Mouse (Mus musculus): ENCODE results near the gene Hexa.

The Hexa gene

GRCm38 (mm10) chr9:59553719-59554118 is 14.4 kb downstream of the Hexa start:
- in situ Hi-C loops (cut with MboI), result no loop called here

GRCm38 (mm10) chr9:59565600-59565999 is 26.3 kb downstream of the Hexa start:
- in situ Hi-C loops (cut with MboI), result no loop called here

GRCm38 (mm10) chr9:59567111-59567510 is 27.8 kb downstream of the Hexa start:
- in situ Hi-C loops (cut with MboI), result no loop called here

- in situ Hi-C loops (cut with MboI), result no loop called here
Measured at GRCm38 (mm10) chr9:59571852-59572251, 32.5 kb downstream of the Hexa start.

- in situ Hi-C loops (cut with MboI), result no loop called here
Measured at GRCm38 (mm10) chr9:59577401-59577800, 38.1 kb downstream of the Hexa start.

- in situ Hi-C loops (cut with MboI), result no loop called here
Measured at GRCm38 (mm10) chr9:59577844-59578504, 38.6 kb downstream of the Hexa start, which contains the start of gene Celf6. Gene Celf6 (plus strand): TSS chr9:59577917.

- in situ Hi-C loops (cut with MboI), result no loop called here
Measured at GRCm38 (mm10) chr9:59578505-59578867, 39.1 kb downstream of the Hexa start.

- in situ Hi-C loops (cut with MboI), result no loop called here
Measured at GRCm38 (mm10) chr9:59584871-59585308, 45.5 kb downstream of the Hexa start.

GRCm38 (mm10) chr9:59588252-59588651 is 48.9 kb downstream of the Hexa start:
- in situ Hi-C loops (cut with MboI), result no loop called here

- in situ Hi-C loops (cut with MboI), result no loop called here
Measured at GRCm38 (mm10) chr9:59588710-59589671, 49.7 kb downstream of the Hexa start.

- in situ Hi-C loops (cut with MboI), result no loop called here
Measured at GRCm38 (mm10) chr9:59589703-59590439, 50.5 kb downstream of the Hexa start.

GRCm38 (mm10) chr9:59601661-59602060 is 62.3 kb downstream of the Hexa start:
- in situ Hi-C loops (cut with MboI), result no loop called here

GRCm38 (mm10) chr9:59605967-59606366 is 66.6 kb downstream of the Hexa start:
- in situ Hi-C loops (cut with MboI), result no loop called here

GRCm38 (mm10) chr9:59610950-59611349 is 71.6 kb downstream of the Hexa start:
- in situ Hi-C loops (cut with MboI), result no loop called here
